Mouse (Mus musculus): ENCODE results near the gene Clec5a. TPM values are rescaled to one million over a fixed set of nuclear protein-coding genes. Genes with fewer than 3 reads are reported as not detected.

Gene Clec5a
- polyA plus RNA-seq, 1 experiment, result 1.5 TPM

- no peak for DNase-seq
- H3K4me3 ChIP-seq (replicated peaks; ENCODE audit: extremely low read depth, low read depth, low read length), result no peak overlapping the region
- 93% methylated on average over 2 of the region's 2 CpGs for WGBS
- no peaks in the 10 kb centered on the region for H3K4me1 ChIP-seq (ENCODE audit: control insufficient read depth, insufficient read depth, low read length)
- TF ChIP-seq POLR2A (IDR thresholded peaks at IDR 0.05; ENCODE audit: borderline replicate concordance, extremely low read depth, low read depth, low read length) (no peak), CTCF (IDR thresholded peaks at IDR 0.05; ENCODE audit: insufficient read depth, low read length) (no peak)
Measured at GRCm38 (mm10) chr6:40588346-40588745, 2.7 kb upstream of the Clec5a start.

GRCm38 (mm10) chr6:40584336-40584735 lies 1.3 kb downstream of the Clec5a start:
- Histone ChIP-seq H3K4me1 (ENCODE audit: control insufficient read depth, insufficient read depth, low read length) (no peaks in the 10 kb centered on the region), H3K4me3 (replicated peaks; ENCODE audit: extremely low read depth, low read depth, low read length) (no peak overlapping the region)
- 74% methylated on average over 6 of the region's 6 CpGs for WGBS
- no peak for DNase-seq
- TF ChIP-seq CTCF (IDR thresholded peaks at IDR 0.05; ENCODE audit: insufficient read depth, low read length) (no peak), POLR2A (IDR thresholded peaks at IDR 0.05; ENCODE audit: borderline replicate concordance, extremely low read depth, low read depth, low read length) (no peak)

DNA sequence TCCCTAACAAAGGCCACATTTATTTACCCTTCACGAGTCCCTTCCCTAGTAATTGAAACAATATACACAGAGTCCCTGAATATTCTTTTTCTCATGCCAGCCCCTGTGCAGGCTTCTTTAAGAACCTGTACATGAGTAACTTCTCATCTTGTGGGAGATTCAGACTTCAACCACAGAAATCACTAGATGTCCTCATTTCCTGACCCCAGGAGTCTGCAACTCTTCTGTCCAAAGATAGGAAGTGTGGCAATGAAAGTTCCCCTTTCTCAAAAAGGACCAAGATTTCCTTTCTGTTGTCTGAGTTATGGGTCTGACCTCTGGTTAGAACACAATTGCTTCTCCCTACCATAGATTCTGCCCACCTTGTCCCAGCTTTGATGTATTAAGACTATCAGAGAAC lies 9.3 kb downstream of the Clec5a start:
- Histone ChIP-seq H3K4me3 (replicated peaks; ENCODE audit: extremely low read depth, low read depth, low read length) (no peak overlapping the region), H3K4me1 (ENCODE audit: control insufficient read depth, insufficient read depth, low read length) (no peaks in the 10 kb centered on the region)
- no peak for DNase-seq
- TF ChIP-seq POLR2A (IDR thresholded peaks at IDR 0.05; ENCODE audit: borderline replicate concordance, extremely low read depth, low read depth, low read length) (no peak), CTCF (IDR thresholded peaks at IDR 0.05; ENCODE audit: insufficient read depth, low read length) (no peak)
- WGBS, result 50% methylated on average over 1 of the region's 1 CpGs

GRCm38 (mm10) chr6:40573618-40574017 lies 12.0 kb downstream of the Clec5a start:
- Histone ChIP-seq H3K4me3 (replicated peaks; ENCODE audit: extremely low read depth, low read depth, low read length) (no peak overlapping the region), H3K4me1 (ENCODE audit: control insufficient read depth, insufficient read depth, low read length) (no peaks in the 10 kb centered on the region)
- WGBS, result 64% methylated on average over 3 of the region's 3 CpGs
- no peak for DNase-seq
- no peak for TF ChIP-seq POLR2A (IDR thresholded peaks at IDR 0.05; ENCODE audit: borderline replicate concordance, extremely low read depth, low read depth, low read length)
- no peak for TF ChIP-seq CTCF (IDR thresholded peaks at IDR 0.05; ENCODE audit: insufficient read depth, low read length)

- WGBS, result 74% methylated on average over 3 of the region's 3 CpGs
- H3K4me3 ChIP-seq (replicated peaks; ENCODE audit: extremely low read depth, low read depth, low read length), result no peak within 1 kb of the TSS
- no peak for TF ChIP-seq POLR2A (IDR thresholded peaks at IDR 0.05; ENCODE audit: borderline replicate concordance, extremely low read depth, low read depth, low read length)
- no peak for TF ChIP-seq CTCF (IDR thresholded peaks at IDR 0.05; ENCODE audit: insufficient read depth, low read length)
- no peaks in the 10 kb centered on the region for H3K4me1 ChIP-seq (ENCODE audit: control insufficient read depth, insufficient read depth, low read length)
- no peak for DNase-seq
Measured at GRCm38 (mm10) chr6:40569187-40569586, 16.4 kb downstream of the Clec5a start, which contains the start of gene Olfr460. Olfr460 (plus strand) TSS chr6:40569487.

DNA sequence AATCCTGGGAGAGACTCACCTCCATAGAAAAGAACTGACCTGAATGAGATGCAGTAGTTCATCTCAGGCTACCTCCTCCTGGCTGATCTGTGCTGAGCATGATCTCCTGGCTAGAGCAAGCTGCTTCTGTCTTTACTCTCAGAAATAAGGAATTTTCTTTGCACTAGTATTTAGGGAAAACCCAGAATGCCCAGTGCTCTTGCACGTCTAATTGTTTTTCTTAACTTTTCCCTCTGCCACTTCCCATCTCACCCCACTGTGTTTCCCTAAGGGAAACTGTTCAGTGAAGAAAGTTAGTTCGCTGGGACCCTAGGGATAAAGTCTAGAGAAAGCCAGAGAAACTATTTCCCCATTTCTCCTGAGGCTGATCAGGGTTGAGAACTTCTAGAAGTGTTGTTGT lies 30.7 kb downstream of the Clec5a start, which contains the start of gene Olfr461:
Gene Olfr461, minus strand, starts transcription at position 101 of the 400 bp plus-strand sequence.
- no peaks in the 10 kb centered on the region for H3K4me1 ChIP-seq (ENCODE audit: control insufficient read depth, insufficient read depth, low read length)
- no peak for DNase-seq
- 68% methylated on average over 2 of the region's 2 CpGs for WGBS
- no peak within 1 kb of the TSS for H3K4me3 ChIP-seq (replicated peaks; ENCODE audit: extremely low read depth, low read depth, low read length)
- no peak for TF ChIP-seq POLR2A (IDR thresholded peaks at IDR 0.05; ENCODE audit: borderline replicate concordance, extremely low read depth, low read depth, low read length)
- TF ChIP-seq CTCF (IDR thresholded peaks at IDR 0.05; ENCODE audit: insufficient read depth, low read length), result no peak

- H3K4me1 ChIP-seq (ENCODE audit: control insufficient read depth, insufficient read depth, low read length), result no peaks in the 10 kb centered on the region
- no peak for DNase-seq
- TF ChIP-seq POLR2A (IDR thresholded peaks at IDR 0.05; ENCODE audit: borderline replicate concordance, extremely low read depth, low read depth, low read length) (no peak), CTCF (IDR thresholded peaks at IDR 0.05; ENCODE audit: insufficient read depth, low read length) (no peak)
- WGBS, result 75% methylated on average over 10 of the region's 10 CpGs
- H3K4me3 ChIP-seq (replicated peaks; ENCODE audit: extremely low read depth, low read depth, low read length), result no peak overlapping the region
Measured at GRCm38 (mm10) chr6:40544690-40545089, 40.9 kb downstream of the Clec5a start.

Other genes with a start within 250 kb of the Clec5a start
- 4.9 and 5.8 TPM in 2 replicates for gene E330009J07Rik, start 149.7 kb downstream of the Clec5a start, polyA plus RNA-seq (2012; rRNA removed)
- gene Wee2, start 146.7 kb downstream of the Clec5a start, polyA plus RNA-seq (2012; rRNA removed), result not detected in 2 replicates
- 7.5 and 9.7 TPM in 2 replicates for gene Ssbp1, start 114.5 kb downstream of the Clec5a start, polyA plus RNA-seq (2012; rRNA removed)
- not detected in 2 replicates for gene Tas2r137, start 94.6 kb downstream of the Clec5a start, polyA plus RNA-seq (2012; rRNA removed)
- gene Tas2r108, start 92.3 kb downstream of the Clec5a start, polyA plus RNA-seq (2012; rRNA removed), result not detected in 2 replicates
- gene Prss37, start 66.3 kb downstream of the Clec5a start, polyA plus RNA-seq (2012; rRNA removed), result not detected in 2 replicates
- gene Olfr461, start 30.8 kb downstream of the Clec5a start, polyA plus RNA-seq (2012; rRNA removed), result not detected in 2 replicates
- not detected in 2 replicates for gene Olfr460, start 16.3 kb downstream of the Clec5a start, polyA plus RNA-seq (2012; rRNA removed)
- gene Tas2r138, start 27.5 kb upstream of the Clec5a start, polyA plus RNA-seq (2012; rRNA removed), result not detected in 2 replicates
- 0.23 and 0.36 TPM in 2 replicates for gene Mgam, start 43.0 kb upstream of the Clec5a start, polyA plus RNA-seq (2012; rRNA removed)